Mouse (Mus musculus) kidney, postnatal 4 days (tissue): ENCODE results near the gene Cfap97d1.

Experiments
- DNase-seq, 2 experiments: peaks; one replicate each; pipeline ENCODE4 v3.0.0; 2021; ENCODE audit warnings: mixed read lengths in 2 of 2

Cfap97d1 gene

DNA sequence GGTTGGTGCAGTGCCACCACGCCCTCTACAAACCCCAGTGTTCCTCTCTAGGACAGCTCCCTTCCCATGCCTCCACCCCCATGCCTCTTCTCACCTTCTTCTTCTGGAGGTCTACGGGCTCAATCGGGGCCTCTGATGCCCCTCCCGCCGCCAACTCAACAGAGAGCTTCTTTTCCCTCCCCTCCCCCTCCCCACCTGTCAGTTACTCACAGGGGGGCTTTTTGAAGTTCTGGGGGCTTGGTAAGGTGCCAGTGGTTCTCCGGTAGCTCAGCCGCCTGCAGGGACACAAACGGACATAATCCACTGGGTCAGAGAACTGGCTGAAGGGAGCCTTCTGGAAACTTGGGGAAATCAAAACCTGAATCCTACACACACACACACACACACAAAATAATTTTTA, 27.4 kb downstream of the Cfap97d1 start:
- no peak for DNase-seq

DNA sequence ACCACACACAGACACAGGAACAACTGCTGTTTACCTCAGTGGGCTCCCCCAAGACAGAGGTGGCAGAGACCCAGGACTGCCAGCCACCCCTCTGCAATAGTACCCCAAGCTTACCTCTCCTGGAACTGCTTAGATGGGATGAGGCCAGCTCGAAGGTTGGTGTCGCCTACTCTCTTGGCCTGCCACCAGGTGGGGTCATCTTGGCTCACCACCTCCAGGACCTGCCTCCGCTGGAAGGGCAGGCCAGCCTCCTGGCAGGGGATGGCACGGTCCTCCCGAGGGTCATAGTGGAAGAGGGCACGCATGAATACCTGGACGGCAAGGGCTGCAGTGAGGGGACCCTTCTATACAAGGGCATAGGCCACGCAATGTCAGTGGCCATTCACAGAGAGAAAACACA, 29.1 kb downstream of the Cfap97d1 start:
- DNase-seq = no peak

DNA sequence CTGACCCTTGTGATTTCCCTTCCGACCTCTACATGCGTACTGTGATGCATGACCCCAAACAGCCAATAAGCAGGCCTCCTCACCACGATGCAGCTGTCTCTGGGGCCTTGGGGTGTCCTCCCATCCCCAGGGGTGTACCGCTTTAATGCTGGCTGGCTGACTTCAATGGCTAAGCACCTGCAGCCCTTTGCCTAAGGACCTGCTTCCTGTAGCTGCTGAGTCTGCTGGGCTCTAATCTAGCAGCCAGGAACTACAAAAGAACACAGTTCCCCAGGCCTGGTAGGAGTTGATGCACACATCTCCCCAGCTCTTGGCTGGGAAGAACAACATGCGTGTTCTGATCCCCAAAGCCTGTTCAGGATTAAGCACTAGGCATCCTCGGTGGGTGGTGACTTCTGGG, 31.4 kb downstream of the Cfap97d1 start:
- DNase-seq = no peak

DNA sequence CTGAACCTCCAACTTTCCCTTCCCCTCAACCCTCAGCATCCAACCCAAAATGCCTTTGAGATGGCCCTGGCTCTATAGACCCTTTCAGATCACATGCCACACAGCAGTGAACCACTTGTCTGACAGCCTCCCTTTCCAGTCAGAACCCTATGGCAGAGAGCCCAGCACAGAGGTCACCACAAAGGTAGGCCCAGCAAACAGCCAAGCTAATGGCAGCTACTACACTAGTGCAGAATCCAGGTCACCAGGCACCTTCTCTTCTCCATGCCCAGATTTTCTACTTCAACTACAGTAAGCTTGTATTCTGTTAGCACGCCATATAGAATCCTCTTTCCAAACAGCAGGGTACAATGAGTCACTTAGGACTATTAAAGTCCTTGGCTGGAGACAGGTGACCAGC, 32.1 kb downstream of the Cfap97d1 start:
- no peak for DNase-seq

DNA sequence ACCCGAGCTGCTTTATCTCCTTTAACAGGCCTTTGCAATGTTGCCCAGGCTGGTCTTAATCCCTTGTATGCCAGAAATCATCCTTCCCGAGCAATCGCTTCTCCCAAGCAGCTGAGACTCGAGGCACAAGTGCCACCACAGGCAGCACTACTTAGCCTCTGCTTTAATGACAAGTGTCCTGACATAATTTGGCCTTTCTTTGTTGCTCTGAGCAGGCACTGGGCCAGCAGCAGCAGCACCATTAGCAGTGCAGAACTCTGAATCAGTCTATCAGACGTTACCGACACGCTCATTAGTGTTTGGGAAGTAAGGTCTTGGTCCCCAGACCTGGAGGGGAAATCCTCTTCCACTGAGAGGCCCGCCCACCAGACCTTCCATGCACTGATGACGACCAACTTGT, 35.7 kb downstream of the Cfap97d1 start:
- no peak for DNase-seq

DNA sequence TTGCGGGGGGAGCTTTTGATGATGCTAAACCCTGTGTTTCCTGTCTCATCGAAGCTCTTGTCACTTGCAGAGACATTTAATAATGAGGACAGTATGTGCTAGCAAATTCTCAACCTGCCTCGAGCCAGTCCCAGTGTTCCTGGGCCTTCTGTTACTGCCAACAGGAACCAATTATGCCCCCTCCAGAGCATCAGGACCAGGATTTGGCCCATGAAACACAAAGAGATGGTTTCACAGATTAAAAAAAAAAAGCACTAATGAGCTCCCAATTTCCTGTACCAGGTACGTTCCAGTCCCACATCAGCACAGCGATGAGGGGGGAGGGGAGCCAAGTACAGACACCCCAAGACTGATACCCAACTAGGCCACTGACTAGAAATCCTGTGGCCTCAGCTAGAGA, 37.1 kb downstream of the Cfap97d1 start:
- DNase-seq = no peak

DNA sequence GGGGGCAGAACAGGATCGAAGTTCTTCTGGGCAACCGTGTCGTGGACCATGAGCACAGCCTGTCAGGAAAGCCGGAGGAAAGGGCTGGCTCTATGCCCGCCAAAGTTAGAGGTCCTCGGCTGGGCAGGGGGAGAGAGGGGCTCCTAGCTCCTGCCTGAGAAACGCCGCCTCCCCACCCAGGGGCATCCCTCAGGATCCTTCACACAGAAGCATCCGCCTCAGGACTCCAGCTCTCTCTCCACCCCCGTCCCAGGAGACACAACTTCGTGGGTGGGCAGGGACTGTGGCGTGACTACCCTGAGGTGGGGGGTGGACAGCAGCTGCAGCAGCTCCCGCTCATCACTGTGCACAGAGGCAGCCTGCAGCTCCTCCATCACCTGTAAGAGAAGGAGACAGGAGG, 39.3 kb downstream of the Cfap97d1 start:
- no peak for DNase-seq

DNA sequence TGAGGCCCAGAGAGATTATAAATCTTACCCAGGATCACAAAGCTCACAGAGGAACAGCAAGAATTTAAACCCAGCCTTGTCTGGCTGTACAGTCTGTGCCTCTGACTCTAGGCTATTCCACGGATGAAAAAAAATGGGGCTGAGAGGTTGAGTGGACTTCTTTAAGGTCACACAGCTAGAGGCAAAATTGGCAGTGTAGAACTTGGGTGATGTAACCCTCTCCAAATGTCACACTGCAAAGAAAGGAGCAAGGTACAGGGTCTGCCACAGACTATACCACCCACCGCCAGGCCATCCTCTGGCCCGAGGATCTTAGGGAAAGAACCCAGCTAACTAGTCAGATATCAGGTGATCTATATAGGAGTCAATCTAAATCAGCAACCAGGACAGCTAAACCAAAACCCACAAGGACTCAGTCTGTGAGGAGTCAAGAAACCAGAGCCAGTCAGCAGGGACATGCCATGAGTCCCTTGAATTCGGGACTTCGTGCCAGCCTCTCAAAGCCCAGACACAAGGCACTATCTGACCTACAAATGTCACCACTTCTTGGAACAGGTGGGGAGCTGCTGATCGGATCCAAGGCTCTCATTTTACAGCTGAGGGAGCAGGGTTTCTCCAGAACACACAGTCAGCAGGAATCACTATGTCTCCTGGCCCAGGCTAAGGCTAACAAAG, 40.1 kb downstream of the Cfap97d1 start:
- DNase-seq = no peak

DNA sequence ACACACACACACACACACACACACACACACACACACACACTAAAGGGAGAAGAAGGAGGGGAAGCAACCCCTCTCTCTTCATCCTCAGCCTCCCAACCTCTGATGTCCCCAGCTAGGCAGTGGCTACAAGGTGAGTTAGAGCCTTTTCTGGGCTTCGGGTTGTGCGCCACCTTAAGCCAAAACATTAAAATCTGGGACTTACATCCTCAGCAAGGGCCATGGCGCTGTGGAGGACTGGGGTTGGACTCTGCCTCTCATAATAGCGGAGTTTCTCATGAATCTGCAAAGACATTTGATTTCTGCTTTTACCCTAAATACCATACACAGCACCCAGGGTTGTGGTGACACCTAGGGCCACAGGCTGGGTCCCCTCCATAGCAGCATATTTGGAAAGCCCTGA, 40.8 kb downstream of the Cfap97d1 start:
- no peak for DNase-seq

DNA sequence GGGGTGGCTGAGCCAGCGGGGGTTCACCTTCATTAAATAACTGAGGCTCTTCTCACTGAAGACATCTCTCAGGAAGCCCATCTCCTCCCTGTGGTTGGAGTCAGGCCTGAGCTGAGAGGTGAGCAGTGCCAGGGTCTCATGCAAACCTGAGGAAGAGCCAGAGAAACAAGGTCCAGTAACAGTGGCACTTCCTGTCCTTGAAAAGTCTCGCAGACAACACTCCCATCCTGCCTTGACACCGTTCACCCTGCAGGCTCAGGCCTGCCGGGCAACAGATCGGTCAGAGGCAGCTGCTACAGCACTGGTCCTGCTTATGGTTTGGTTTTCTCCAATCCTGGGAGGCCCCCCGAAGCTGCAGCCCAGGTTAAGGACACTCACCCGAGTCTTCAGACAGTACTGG, 41.3 kb downstream of the Cfap97d1 start:
- peak in 1 of 2 experiments; percentile 16 for DNase-seq

DNA sequence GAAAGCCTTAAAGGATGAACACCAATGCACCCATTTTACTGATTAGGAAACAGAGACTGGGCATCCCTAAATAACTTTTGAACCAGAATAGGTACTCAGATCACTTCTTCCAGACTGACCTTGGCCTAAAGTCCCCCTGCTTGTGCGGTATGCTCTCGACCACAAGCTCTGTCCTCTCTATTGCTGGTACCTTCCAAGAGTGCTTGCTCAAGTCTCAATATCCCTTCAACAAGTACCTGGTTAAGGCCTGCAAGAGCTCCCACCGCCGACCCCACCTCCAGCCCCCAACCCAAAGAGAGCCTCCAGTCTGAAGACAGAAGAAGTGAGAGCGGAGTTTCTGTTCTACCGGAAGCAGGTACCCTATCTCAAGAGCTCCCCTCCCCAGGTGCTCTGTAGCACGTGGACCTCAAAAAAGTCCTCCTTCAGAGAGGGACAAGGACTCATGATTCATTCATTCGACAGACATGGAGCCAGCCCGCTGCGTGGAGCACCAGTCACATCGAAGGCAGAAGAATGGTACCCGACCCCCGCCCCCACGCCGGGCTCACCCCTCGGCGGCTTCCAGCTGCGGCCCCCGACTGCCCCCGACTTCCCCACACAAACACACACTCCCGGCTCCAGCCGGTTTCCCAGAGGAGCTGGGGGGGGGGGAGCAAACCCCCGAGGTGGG, 42.0 kb downstream of the Cfap97d1 start:
- peak; percentile 41 to 50 for DNase-seq

DNA sequence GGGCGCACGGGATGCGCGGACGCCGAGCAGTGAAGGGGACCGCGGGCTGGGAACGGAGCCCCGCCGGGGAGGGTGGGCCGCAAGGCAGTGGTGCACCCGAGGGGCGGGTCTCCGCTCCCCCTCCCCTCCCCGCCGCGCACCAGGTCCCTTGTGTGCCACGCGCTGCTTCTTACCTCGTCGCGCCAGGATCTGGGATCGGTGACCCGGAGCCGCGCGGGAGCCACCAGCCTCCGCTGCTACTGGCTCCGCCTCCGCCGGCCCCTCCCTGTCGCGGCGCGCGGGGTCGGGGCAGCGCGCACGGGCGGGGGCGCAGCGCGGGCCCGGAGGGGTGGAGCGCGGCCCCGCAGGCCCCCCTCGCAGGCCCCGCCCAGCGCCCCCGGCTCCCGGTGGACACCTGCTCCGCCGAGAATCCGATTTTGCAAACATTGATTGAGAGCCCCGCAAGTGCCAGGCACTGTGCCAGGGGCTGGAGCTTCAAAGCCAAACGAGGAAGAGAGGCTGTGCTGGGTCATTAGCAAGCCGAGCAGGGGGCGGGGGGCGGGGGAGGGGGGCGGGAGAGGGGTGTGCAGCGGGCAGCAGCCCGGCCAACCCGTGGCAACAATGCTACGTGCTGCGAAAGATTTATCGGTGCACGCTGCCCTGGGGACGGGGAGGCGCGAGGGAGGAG, 42.7 kb downstream of the Cfap97d1 start:
- DNase-seq = peak; percentile 81 to 87

DNA sequence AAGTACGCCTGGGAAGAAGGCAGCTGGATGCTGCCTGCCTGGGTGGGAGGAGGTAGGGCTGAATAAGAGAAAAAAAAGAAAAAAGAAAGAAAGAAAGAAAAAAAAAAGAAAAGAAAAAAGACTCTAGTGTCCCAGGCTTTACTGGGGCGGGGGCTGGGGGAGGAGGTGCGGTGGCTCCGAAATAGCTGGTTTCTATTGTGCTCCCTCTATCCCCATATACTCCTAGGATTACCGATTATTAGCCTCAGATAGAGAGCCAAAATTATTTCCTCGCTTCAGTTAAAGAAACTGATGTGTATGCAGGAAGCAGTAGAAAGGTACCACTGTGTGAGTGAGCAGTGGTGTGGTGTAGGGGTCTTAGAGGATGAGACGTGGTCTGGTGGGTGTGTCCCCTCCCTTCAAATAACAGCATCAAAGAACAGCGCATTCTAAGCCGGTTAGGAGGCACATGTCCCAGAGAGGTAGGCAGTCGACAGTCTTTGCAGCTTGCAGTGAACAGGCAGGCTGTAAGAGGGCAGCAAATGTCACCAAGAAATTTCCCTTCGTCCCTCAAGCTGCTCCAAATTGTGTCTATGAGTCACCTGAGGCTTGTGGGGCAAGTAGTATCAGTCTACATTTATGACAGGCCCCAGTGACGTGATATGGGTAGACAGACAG, 43.4 kb downstream of the Cfap97d1 start:
- peak in 1 of 2 experiments; percentile 12 for DNase-seq

DNA sequence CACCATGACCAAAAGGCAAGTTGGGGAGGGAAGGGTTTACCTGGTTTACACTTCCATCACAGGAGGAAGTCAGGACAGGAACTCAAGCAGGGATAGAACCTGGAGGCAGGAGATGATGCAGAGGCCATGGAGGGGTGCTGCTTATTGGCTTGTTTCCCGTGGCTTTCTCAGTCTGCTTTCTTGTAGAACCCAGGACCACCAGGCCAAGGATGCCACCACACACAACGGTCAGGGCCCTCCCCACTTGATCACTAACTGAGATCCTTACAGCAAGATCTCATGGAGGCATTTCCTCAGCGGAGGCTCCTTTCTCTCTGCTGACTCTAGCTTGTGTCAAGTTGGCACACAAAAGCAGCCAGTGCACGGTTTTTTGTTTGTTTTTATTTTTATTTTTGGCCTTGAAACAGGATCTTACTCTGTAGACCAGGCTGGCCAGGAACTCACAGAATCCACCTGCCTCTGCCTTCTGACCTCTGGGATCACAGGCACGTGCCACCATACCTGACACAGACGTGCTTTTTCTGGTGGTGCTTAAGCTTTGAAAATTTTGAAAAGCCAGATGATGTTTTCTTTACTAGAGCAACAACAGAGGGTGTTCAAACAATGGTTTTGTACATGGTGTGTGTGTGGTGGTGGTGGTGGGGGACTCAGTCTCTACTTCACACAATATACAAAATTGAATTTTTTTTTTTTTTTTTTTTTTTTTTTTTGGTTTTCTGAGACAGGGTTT, 44.2 kb downstream of the Cfap97d1 start, which contains the start of gene Mpp3:
Gene Mpp3, minus strand, starts transcription at position 375 of the 730 bp plus-strand sequence.
- DNase-seq = no peak

DNA sequence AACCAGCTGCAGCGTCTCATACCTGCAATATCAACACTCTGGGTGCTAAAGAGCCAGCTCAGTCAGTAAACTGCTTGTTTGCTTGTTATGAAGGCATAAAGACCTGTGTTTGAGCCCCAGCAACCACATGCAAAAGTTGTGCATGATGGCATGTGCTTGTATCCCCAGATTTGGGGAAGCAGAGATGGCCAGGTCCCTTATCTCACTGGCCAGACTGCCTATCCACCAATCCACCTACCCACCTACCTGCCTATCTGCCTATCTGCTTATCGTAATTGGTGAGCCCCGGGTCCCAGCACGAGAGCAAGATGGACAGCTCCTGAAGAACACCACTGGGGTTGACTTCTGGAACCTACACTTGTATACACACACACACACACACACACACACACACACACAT, 45.2 kb downstream of the Cfap97d1 start:
- DNase-seq = no peak

DNA sequence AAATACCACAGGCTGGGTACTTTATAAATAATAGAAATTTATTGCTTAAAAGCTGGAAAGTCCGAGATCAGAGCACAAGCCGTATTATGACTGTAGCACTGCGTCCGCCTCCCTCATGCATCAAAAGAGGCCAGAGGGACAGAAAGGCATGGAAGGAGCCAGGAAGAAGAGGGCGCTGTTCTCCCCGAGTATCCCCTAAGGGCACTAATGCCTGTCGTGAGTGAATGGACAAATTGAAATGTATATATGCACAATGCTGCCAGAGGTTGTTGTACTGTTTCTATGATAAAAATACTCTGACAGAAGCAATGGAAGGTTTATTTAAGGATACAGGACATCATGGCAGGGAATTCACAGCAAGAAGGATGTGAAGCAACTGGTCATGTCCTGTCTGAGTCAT, 45.9 kb downstream of the Cfap97d1 start:
- DNase-seq = no peak

DNA sequence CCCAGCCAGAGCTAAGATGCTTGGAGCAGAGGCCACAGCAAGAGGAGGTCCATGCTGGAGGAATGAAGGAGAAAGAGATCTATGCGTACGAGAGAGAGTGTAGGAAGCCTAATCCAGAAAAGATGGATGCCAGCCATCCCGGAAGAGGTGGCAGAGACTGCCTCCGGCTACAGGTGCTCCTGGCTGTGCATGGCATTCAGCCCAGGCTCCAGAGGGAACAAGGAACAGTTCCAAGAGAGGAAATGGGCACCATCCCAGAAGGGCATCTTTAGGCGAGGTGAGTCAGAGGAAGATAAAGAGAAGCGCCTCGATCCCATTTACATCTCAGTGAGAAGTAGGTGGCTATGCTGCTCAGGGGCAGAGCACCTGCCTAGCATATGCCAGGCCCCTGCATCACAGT, 47.1 kb downstream of the Cfap97d1 start:
- no peak for DNase-seq

DNA sequence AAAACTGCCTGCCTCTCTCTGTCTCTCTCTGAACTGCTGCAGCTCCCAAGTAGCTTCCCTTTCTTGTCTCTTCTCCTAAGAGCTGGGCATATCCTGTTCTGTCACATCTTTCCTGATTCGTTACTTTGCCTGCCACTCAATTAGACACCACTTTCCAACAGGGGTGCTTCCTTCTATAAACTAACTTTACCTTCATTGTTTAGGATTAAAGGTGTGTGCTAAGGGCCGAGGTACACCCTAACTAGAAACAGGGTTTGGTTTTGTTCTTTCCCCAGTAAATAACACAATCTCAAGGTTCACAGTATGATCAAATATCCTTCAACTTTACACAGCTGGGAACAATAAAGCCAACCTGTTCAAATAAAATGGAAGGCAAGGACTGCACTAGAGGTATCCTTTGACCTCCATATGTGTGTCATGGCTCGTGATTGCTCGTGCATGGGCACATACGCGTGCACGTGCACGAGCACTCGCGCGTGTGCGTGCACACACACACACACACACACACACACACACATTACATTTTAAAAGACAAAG, 49.0 kb downstream of the Cfap97d1 start:
- DNase-seq = no peak

DNA sequence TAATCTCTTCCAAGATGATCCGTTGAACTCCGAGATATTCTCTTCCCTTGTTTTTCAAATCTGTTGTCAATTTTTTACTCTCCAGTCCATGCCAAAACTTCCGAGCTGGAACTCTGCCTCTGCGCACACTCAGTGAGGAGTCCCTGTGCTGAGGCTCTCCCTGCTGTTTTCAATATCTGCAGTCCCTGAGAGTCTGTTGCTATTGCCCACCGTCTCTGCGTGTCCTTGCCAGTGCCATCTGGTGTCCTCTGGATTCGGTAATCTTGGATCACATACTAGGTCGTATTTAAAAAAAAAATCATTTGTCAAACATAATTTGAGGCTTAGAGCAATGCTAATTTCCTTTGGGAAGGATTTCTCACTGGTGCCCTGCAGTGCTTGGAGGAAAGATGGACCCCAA, 50.8 kb downstream of the Cfap97d1 start:
- no peak for DNase-seq

DNA sequence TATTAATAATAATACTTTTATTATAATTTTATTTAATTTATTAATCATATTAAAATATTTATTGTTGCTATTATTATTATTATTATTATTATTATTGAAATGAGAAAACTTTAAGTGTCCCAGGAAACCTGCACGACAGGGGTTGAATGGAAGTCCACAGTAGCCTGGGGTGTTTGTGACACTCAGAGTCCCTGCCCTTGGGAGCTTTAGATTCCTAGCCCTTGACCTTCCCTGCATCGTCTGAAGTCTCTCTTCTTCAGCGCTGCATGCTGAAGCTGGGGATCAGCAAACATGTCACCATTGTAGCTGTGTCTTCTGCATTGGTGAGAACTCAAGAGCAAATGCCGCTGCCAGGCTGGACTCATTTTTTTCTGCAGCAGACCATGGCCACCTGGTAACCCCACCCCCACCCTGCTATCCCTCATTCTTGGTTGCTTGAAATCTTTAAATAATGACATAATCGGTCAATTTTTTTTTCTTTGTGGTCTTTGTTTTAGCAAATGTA, 51.4 kb downstream of the Cfap97d1 start:
- no peak for DNase-seq

DNA sequence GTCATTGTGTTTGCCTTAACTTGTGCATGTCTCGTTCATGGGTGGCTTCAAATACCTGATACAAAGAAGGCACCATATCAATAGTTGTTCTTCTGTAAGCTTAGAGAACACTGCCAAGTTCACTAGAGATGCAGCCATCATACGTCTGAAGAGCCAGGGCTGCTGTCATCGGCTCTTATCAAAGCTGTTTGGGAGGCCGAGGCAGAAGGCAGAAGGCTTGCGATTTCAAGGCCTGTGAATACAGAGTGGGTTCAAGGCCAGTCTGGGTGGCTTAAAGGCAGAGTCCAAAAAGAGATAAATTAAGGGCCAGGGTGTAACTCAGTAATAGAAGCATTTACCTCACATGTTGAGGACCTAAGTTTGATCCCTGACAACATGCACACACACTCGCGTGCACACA, 52.3 kb downstream of the Cfap97d1 start:
- no peak for DNase-seq

DNA sequence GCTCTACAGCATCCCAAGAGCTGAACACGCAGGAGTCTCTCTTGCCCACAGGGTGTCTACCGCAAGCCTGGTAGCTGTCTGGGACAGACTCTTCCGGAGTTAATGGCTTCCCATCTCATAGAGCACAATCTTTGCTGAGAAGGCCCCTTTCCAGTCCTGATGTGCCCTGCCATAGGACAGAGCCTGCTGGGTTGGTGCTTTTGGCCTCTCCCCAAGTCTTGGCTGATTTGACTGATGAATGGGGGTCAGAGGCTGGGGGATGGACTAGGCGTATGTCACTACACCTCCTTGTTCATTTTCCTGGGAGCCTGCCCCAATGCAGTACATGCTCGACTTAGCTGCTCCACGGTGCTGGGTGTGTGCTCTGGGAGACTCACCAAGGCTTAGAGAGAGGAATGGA, 53.7 kb downstream of the Cfap97d1 start:
- DNase-seq = no peak
